In genomic region chr17:62783524-62784273, GRCm38 (mm10) we compare ENCODE assay signal across 8 mouse cellular contexts.
DNase-seq lines count a peak whose midpoint lies in the region; ATAC-seq and TF ChIP-seq lines count a peak whose summit lies in the region.

No protein-coding gene starts in this region.

- peak; percentile 90 for TF ChIP-seq CTCF in hindbrain, postnatal 0 days (IDR thresholded peaks at IDR 0.05; ENCODE audit: low read depth)
- peak; percentile 91 for TF ChIP-seq CTCF in left cerebral cortex, adult 2 months (IDR thresholded peaks at IDR 0.05)

- H3K27ac ChIP-seq in hindbrain, postnatal 0 days: no peak overlapping the region
- H3K27ac ChIP-seq in left cerebral cortex, adult 2 months: 0 out of 2 replicates have a peak overlapping the region, but pooled peaks have one; percentile 32

- H3K27me3 ChIP-seq in hindbrain, postnatal 0 days (ENCODE audit: insufficient read depth, low read length): no peaks in the 10 kb centered on the region

- H3K9me3 ChIP-seq in hindbrain, postnatal 0 days (ENCODE audit: low read length): no peaks in the 10 kb centered on the region

- no peak overlapping the region; the same call in 1 of the 2 replicates for H3K9ac ChIP-seq in hindbrain, postnatal 0 days (replicated peaks; ENCODE audit: low read length)

- peak; percentile 47 to 50 for DNase-seq in gastrocnemius, adult 8-10 months (ENCODE audit: low spot score in 2 of 2)
- peak; percentile 92 for DNase-seq in hindbrain, postnatal 0 days (ENCODE audit: low spot score)
- peak; percentile 70 to 79 for DNase-seq in left cerebral cortex, adult 2 months (ENCODE audit: extremely low spot score in 1 of 2, low spot score in 2 of 2)
- DNase-seq in right cerebral cortex, postnatal 36 days (ENCODE audit: low spot score in 2 of 2): peak; percentile 49 to 74
- DNase-seq in urinary bladder, postnatal 4 days (ENCODE audit: low spot score in 2 of 2): peak; percentile 67 to 81

- H3K4me1 ChIP-seq in hindbrain, postnatal 0 days (ENCODE audit: insufficient read depth, low read length): no peaks in the 10 kb centered on the region

- peak overlapping the region; percentile 31 for H3K4me3 ChIP-seq in hindbrain, postnatal 0 days (ENCODE audit: low read length)
- H3K4me3 ChIP-seq in left cerebral cortex, adult 2 months: peak overlapping the region; percentile 35

- H3K36me3 ChIP-seq in hindbrain, postnatal 0 days (ENCODE audit: insufficient read depth, low read length): no peaks in the 10 kb centered on the region

- 17% methylated on average over 13 of the region's 13 CpGs for WGBS in hindbrain, postnatal 0 days

- peak overlapping the region; percentile 53 for H3K4me2 ChIP-seq in hindbrain, postnatal 0 days (ENCODE audit: low read depth, low read length)

- peak; percentile 49 for ATAC-seq in activated CD4-positive, CD25-positive, alpha-beta regulatory T cell, adult 4 months
- peak; percentile 88 for ATAC-seq in common myeloid progenitor, adult 5-6 weeks (replicated peaks; ENCODE audit: low read depth, poor library complexity, severe bottlenecking)
- ATAC-seq in hindbrain, postnatal 0 days: peak; percentile 77
- ATAC-seq in megakaryocyte progenitor cell, adult 5-6 weeks (replicated peaks; ENCODE audit: poor library complexity): peak; percentile 93

- intact Hi-C loops in left cerebral cortex, adult 2 months (cut with DNase I): loop anchor here (10.0 kb wide), 1 partner anchor 129 kb away; no protein-coding TSS in a partner anchor
